Mouse (Mus musculus) heart, embryonic 13.5 days (tissue): ENCODE measurements around the gene Btbd9. TPM values are rescaled to one million over a fixed set of nuclear protein-coding genes. Genes with fewer than 3 reads are reported as not detected.

Experiments used
- ATAC-seq: fragments of 200-750 bp; cut with Nextera tagmentation; 2 replicates; pipeline ENCODE4 v1.8.0; 2017; ENCODE audit warnings: moderate TSS enrichment; ENCODE audit not compliant: insufficient number of reproducible peaks, low FRiP score, low TSS enrichment; ENCODE audit errors: extremely low read depth
- H3K27ac ChIP-seq: fragments of 300-500 bp; sonication (generic); replicated peaks from 2 replicates; pipeline ENCODE4 v1.5.1; 2015; ENCODE audit warnings: moderate library complexity, mild to moderate bottlenecking, inconsistent platforms
- H3K27me3 ChIP-seq: fragments of 300-500 bp; sonication (generic); replicated peaks from 2 replicates; pipeline ENCODE4 v1.6.1; 2015; ENCODE audit warnings: mild to moderate bottlenecking, inconsistent platforms
- H3K36me3 ChIP-seq: fragments of 300-500 bp; sonication (generic); 2 replicates; pipeline ENCODE4 v1.6.1; 2015; ENCODE audit warnings: mild to moderate bottlenecking, inconsistent platforms
- H3K4me1 ChIP-seq: fragments of 300-500 bp; sonication (generic); 2 replicates; pipeline ENCODE4 v1.6.1; 2015; ENCODE audit warnings: inconsistent platforms
- H3K4me2 ChIP-seq: fragments of 300-500 bp; sonication (generic); 2 replicates; pipeline ENCODE4 v1.6.1; 2015; ENCODE audit warnings: inconsistent platforms, mild to moderate bottlenecking, moderate library complexity
- H3K4me3 ChIP-seq: fragments of 300-500 bp; sonication (generic); 2 replicates; pipeline ENCODE4 v1.5.1; 2015; ENCODE audit warnings: moderate library complexity, mild to moderate bottlenecking, inconsistent platforms
- H3K9ac ChIP-seq: fragments of 300-500 bp; sonication (generic); 2 replicates; pipeline ENCODE4 v1.6.1; 2015; ENCODE audit warnings: inconsistent platforms, mild to moderate bottlenecking, moderate library complexity
- H3K9me3 ChIP-seq: fragments of 300-500 bp; sonication (generic); 2 replicates; pipeline ENCODE4 v1.6.1; 2016; ENCODE audit warnings: inconsistent platforms
- WGBS: fragments of 180-500 bp; shearing (Covaris S2); methylation state at CpG from one replicate; pipeline ENCODE4 v1.1.7; 2015; ENCODE audit warnings: mixed read lengths; 5-methylcytosine and 5-hydroxymethylcytosine counted together
- polyA plus RNA-seq: library from polyadenylated mRNA; unstranded; fragments of >200 nt; fragmentation: Nextera tagmentation; extraction: Ambion mirVana; gene quantifications from 2 replicates; pipeline ENCODE4 v1.2.1, GENCODE M21; 2015

Gene Btbd9
- polyA plus RNA-seq, 1 experiment from 2014 or later: 44.4 TPM

GRCm38 (mm10) chr17:30598300-30598699, 22.0 kb upstream of the Btbd9 start:
- H3K27me3 ChIP-seq: no peaks in the 10 kb centered on the region
- H3K9ac ChIP-seq: no peak overlapping the region
- no peaks in the 10 kb centered on the region for H3K9me3 ChIP-seq
- H3K4me3 ChIP-seq: no peak overlapping the region
- no peak overlapping the region for H3K4me2 ChIP-seq
- no peaks in the 10 kb centered on the region for H3K4me1 ChIP-seq
- 85% methylated on average over 5 of the region's 5 CpGs for WGBS
- no peak overlapping the region for H3K27ac ChIP-seq
- ATAC-seq: no peak
- H3K36me3 ChIP-seq: peaks cover 91% of the 10 kb centered on the region

- no peaks in the 10 kb centered on the region for H3K27me3 ChIP-seq
- no peak overlapping the region for H3K4me3 ChIP-seq
- H3K9ac ChIP-seq: no peak overlapping the region
- H3K36me3 ChIP-seq: peaks cover 91% of the 10 kb centered on the region
- no peak for ATAC-seq
- H3K27ac ChIP-seq: no peak overlapping the region
- no peaks in the 10 kb centered on the region for H3K9me3 ChIP-seq
- 91% methylated on average over 9 of the region's 9 CpGs for WGBS
- H3K4me1 ChIP-seq: no peaks in the 10 kb centered on the region
- no peak overlapping the region for H3K4me2 ChIP-seq
Observed at GRCm38 (mm10) chr17:30597786-30598185, 21.5 kb upstream of the Btbd9 start.

- no peaks in the 10 kb centered on the region for H3K9me3 ChIP-seq
- H3K36me3 ChIP-seq: peaks cover 75% of the 10 kb centered on the region
- no peak for ATAC-seq
- H3K9ac ChIP-seq: no peak overlapping the region
- 69% methylated on average over 6 of the region's 6 CpGs for WGBS
- H3K4me2 ChIP-seq: no peak overlapping the region
- no peak overlapping the region for H3K4me3 ChIP-seq
- H3K27me3 ChIP-seq: no peaks in the 10 kb centered on the region
- no peak overlapping the region for H3K27ac ChIP-seq
- peaks cover 8% of the 10 kb centered on the region; the same call in 1 of the 2 replicates for H3K4me1 ChIP-seq
Observed at GRCm38 (mm10) chr17:30594846-30595245, 18.6 kb upstream of the Btbd9 start.

GRCm38 (mm10) chr17:30594407-30594806, 18.1 kb upstream of the Btbd9 start:
- Histone ChIP-seq H3K9me3 (no peaks in the 10 kb centered on the region), H3K27me3 (no peaks in the 10 kb centered on the region), H3K4me3 (no peak overlapping the region), H3K4me1 (peaks cover 8% of the 10 kb centered on the region; the same call in 1 of the 2 replicates), H3K9ac (no peak overlapping the region), H3K4me2 (no peak overlapping the region), H3K27ac (no peak overlapping the region), H3K36me3 (peaks cover 71% of the 10 kb centered on the region)
- no peak for ATAC-seq
- WGBS: 76% methylated on average over 5 of the region's 5 CpGs

- Histone ChIP-seq H3K4me3 (no peak overlapping the region), H3K4me2 (no peak overlapping the region), H3K4me1 (peaks cover 8% of the 10 kb centered on the region; the same call in 1 of the 2 replicates), H3K27me3 (no peaks in the 10 kb centered on the region), H3K36me3 (peaks cover 35% of the 10 kb centered on the region), H3K27ac (no peak overlapping the region), H3K9ac (no peak overlapping the region), H3K9me3 (no peaks in the 10 kb centered on the region)
- 54% methylated on average over 17 of the region's 17 CpGs for WGBS
- ATAC-seq: no peak; the same call in 1 of the 2 replicates
Observed at GRCm38 (mm10) chr17:30590417-30591198, 14.3 kb upstream of the Btbd9 start.

GRCm38 (mm10) chr17:30583258-30584001, 7.1 kb upstream of the Btbd9 start:
- H3K36me3 ChIP-seq: no peaks in the 10 kb centered on the region
- H3K4me2 ChIP-seq: no peak overlapping the region
- no peak overlapping the region for H3K4me3 ChIP-seq
- H3K9ac ChIP-seq: no peak overlapping the region
- no peak for ATAC-seq
- WGBS: 73% methylated on average over 2 of the region's 2 CpGs
- no peaks in the 10 kb centered on the region for H3K27me3 ChIP-seq
- H3K9me3 ChIP-seq: no peaks in the 10 kb centered on the region
- H3K27ac ChIP-seq: no peak overlapping the region
- no peaks in the 10 kb centered on the region for H3K4me1 ChIP-seq

DNA sequence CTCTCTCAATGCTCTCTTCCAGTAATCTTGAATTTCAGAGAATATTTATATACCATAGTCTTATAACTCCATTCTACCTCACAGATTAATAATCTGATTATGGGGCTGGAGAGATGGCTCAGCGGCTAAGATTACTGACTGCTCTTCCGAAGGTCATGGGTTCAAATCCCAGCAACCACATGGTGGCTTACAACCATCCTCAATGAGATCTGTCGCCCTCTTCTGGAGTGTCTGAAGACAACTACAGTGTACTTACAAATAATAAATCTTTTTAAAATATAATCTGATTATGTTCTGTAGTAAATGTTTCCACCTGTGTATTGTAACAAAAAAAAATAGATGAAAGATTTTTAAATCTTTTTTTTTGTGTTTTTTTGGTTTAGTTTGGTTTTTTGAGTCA, 6.0 kb upstream of the Btbd9 start:
- Histone ChIP-seq H3K9me3 (no peaks in the 10 kb centered on the region), H3K4me3 (no peak overlapping the region), H3K27ac (no peak overlapping the region), H3K36me3 (no peaks in the 10 kb centered on the region), H3K9ac (no peak overlapping the region), H3K27me3 (no peaks in the 10 kb centered on the region), H3K4me2 (no peak overlapping the region), H3K4me1 (peaks cover 1% of the 10 kb centered on the region; the same call in 1 of the 2 replicates)
- ATAC-seq: no peak
- 79% methylated on average over 3 of the region's 3 CpGs for WGBS

DNA sequence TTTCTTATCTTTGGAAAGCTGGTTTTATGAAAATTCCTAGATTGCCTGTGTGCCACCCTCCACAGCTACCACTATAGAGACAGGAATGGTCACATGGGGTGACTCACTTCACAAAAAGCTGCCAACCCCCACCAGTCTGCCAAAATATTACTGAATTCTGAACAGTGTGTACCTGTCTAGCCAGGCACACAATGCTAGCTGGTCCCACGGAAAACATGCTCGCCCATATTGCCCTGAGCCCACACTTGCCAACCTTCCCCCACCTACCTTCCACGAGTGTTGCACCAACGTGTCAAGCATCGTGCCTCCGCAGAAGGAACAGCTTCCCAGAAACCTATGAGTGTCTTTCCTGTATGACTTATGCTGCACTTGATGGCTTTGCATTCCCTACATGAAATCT, 4.9 kb upstream of the Btbd9 start:
- Histone ChIP-seq H3K27me3 (no peaks in the 10 kb centered on the region), H3K4me1 (peaks cover 9% of the 10 kb centered on the region), H3K36me3 (no peaks in the 10 kb centered on the region), H3K9ac (no peak overlapping the region), H3K9me3 (no peaks in the 10 kb centered on the region), H3K4me2 (no peak overlapping the region), H3K4me3 (no peak overlapping the region), H3K27ac (no peak overlapping the region)
- no peak for ATAC-seq
- 72% methylated on average over 6 of the region's 6 CpGs for WGBS

- no peak overlapping the region for H3K27ac ChIP-seq
- H3K9ac ChIP-seq: no peak overlapping the region
- H3K9me3 ChIP-seq: no peaks in the 10 kb centered on the region
- ATAC-seq: no peak
- H3K27me3 ChIP-seq: no peaks in the 10 kb centered on the region
- H3K36me3 ChIP-seq: no peaks in the 10 kb centered on the region
- 73% methylated on average over 1 of the region's 1 CpGs for WGBS
- no peak overlapping the region for H3K4me2 ChIP-seq
- no peak overlapping the region for H3K4me3 ChIP-seq
- H3K4me1 ChIP-seq: peaks cover 9% of the 10 kb centered on the region
Observed at GRCm38 (mm10) chr17:30580781-30581180, 4.5 kb upstream of the Btbd9 start.

GRCm38 (mm10) chr17:30576946-30577345, 658 bp upstream of the Btbd9 start:
- Histone ChIP-seq H3K9me3 (no peaks in the 10 kb centered on the region), H3K27ac (peak overlapping the region; percentile 90), H3K27me3 (no peaks in the 10 kb centered on the region), H3K4me3 (peak overlapping the region; percentile 74), H3K9ac (peak overlapping the region; percentile 90), H3K4me1 (peaks cover 27% of the 10 kb centered on the region), H3K36me3 (no peaks in the 10 kb centered on the region), H3K4me2 (peak overlapping the region; percentile 92)
- 48% methylated on average over 12 of the region's 12 CpGs for WGBS
- ATAC-seq: no peak

- Histone ChIP-seq H3K9me3 (no peaks in the 10 kb centered on the region), H3K9ac (peak overlapping the region; percentile 90), H3K4me3 (peak overlapping the region; percentile 74), H3K4me2 (peak overlapping the region; percentile 92), H3K36me3 (no peaks in the 10 kb centered on the region), H3K27me3 (no peaks in the 10 kb centered on the region), H3K4me1 (peaks cover 38% of the 10 kb centered on the region), H3K27ac (peak overlapping the region; percentile 90)
- WGBS: 5% methylated on average over 35 of the region's 35 CpGs
- ATAC-seq: no peak
Observed at GRCm38 (mm10) chr17:30575121-30575904, 975 bp downstream of the Btbd9 start.
